Mouse (Mus musculus): ENCODE measurements at regions not wholly inside any gene's neighbourhood (a gene's known extent, or its start where the extent isn't known, plus 50 kb on each side); places are given as distances from the start of the nearest gene placed in this dataset.

DNA sequence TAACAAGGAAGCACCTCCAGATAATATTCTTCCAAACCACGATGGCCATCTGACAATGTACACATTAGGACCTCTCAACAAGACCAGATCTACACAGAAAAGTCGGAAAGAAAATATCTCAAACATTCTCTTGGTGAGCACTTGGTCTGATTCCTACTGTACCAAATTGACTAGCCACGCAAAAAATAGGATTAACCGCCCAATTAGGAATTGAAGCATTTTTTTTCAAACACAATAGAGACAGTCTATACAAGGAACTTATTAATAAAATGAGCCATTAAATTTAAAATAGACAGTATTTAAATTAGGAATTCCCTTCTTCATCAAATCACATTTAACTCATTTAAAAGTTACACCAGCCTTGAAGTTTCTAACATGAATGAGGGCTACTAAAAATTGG lies 655.0 kb downstream of the Car8 start:
- 79% methylated on average over 4 of the region's 4 CpGs for WGBS
- H3K4me1 ChIP-seq (ENCODE audit: control insufficient read depth in 2 of 2, insufficient read depth in 2 of 2, low read length in 2 of 2) = no peaks in the 10 kb centered on the region

DNA sequence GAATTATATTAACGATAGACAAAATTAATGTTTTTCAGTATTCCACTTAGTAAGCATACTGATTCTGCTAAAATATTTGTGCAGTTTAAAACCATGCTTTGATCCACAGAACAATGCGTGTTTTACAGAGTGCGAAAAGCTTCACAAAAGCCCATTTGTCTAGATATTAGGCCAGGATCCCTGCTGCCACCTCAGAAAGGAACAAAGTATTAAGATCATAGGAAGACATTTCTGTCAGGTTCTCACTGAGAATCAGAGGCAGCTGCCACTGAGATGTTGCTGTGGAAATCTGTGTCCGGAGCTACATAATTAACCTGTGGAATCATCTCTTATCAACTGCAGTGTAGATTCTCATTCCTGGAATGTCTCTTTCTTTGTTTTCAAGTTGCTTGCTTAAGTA lies 656.9 kb downstream of the Car8 start:
- WGBS = 77% methylated on average over 4 of the region's 4 CpGs
- H3K27ac ChIP-seq (replicated peaks in 1 of 2; ENCODE audit: control insufficient read depth in 1 of 2, insufficient read depth in 1 of 2, low read depth in 2 of 2, low read length in 2 of 2) = no peak overlapping the region

More for the DNA sequence above, 655.0 kb downstream of the Car8 start:
- no peaks in the 10 kb centered on the region for H3K27me3 ChIP-seq (ENCODE audit: control insufficient read depth, insufficient read depth, low read length)
- ATAC-seq (ENCODE audit: insufficient number of reproducible peaks, insufficient read depth, low FRiP score, low read depth) = no peak
- H3K9ac ChIP-seq (ENCODE audit: low read length) = no peak overlapping the region
- H3K9me3 ChIP-seq (ENCODE audit: control insufficient read depth, low read length) = no peaks in the 10 kb centered on the region
- no peaks in the 10 kb centered on the region for H3K36me3 ChIP-seq (ENCODE audit: control insufficient read depth, insufficient read depth, low read length)
- no peak overlapping the region for H3K4me2 ChIP-seq (ENCODE audit: low read length)
- no peak overlapping the region for H3K27ac ChIP-seq (replicated peaks in 1 of 2; ENCODE audit: control insufficient read depth in 1 of 2, insufficient read depth in 1 of 2, low read depth in 2 of 2, low read length in 2 of 2)
- no peak overlapping the region for H3K4me3 ChIP-seq (ENCODE audit: control insufficient read depth in 1 of 2, insufficient read depth in 1 of 2, low read depth in 1 of 2, low read length in 2 of 2)

DNA sequence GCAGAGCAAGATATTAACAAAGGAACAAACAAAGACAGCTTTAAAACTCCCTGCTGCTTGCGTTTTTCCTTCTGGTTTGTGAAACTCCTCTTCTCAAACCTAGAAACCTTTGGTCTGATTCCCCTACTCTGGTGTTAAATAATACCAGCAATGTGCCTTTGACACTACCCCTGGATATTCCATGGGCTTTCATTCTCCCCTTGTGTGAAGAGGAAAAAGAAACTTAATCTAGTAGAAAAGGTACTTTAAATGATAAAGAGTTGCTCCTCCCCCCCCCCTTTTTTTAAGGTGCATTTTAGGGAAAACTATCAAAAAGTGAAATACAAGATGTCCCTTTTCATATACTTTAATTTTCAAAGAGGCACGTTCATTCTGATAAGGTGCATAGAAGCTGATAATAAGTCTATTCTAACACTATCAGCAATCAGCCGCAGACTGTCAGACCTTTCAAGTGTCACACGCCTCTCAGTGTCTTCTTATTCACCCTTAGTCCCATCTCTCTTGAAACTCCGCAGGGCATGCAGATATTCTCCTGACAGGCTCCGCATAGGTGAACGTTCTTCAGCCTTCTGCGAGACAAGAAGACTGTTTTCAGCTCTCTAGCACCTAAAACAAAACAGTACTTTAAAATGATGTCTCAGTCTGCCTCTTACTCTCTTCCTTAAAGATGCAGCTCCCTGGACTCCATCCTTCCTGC lies 657.5 kb downstream of the Car8 start:
- Histone ChIP-seq H3K4me2 (ENCODE audit: low read length) (no peak overlapping the region), H3K9ac (ENCODE audit: low read length) (no peak overlapping the region), H3K27ac (replicated peaks in 1 of 2; ENCODE audit: control insufficient read depth in 1 of 2, insufficient read depth in 1 of 2, low read depth in 2 of 2, low read length in 2 of 2) (no peak overlapping the region), H3K27me3 (ENCODE audit: control insufficient read depth, insufficient read depth, low read length) (no peaks in the 10 kb centered on the region), H3K9me3 (ENCODE audit: control insufficient read depth, low read length) (no peaks in the 10 kb centered on the region), H3K4me3 (ENCODE audit: control insufficient read depth in 1 of 2, insufficient read depth in 1 of 2, low read depth in 1 of 2, low read length in 2 of 2) (no peak overlapping the region), H3K36me3 (ENCODE audit: control insufficient read depth, insufficient read depth, low read length) (no peaks in the 10 kb centered on the region), H3K4me1 (ENCODE audit: control insufficient read depth in 2 of 2, insufficient read depth in 2 of 2, low read length in 2 of 2) (no peaks in the 10 kb centered on the region)
- 32% methylated on average over 8 of the region's 8 CpGs for WGBS
- ATAC-seq (ENCODE audit: insufficient number of reproducible peaks, insufficient read depth, low FRiP score, low read depth) = no peak

More for the DNA sequence above, 656.9 kb downstream of the Car8 start:
- Histone ChIP-seq H3K36me3 (ENCODE audit: control insufficient read depth, insufficient read depth, low read length) (no peaks in the 10 kb centered on the region), H3K9me3 (ENCODE audit: control insufficient read depth, low read length) (no peaks in the 10 kb centered on the region), H3K27me3 (ENCODE audit: control insufficient read depth, insufficient read depth, low read length) (no peaks in the 10 kb centered on the region), H3K9ac (ENCODE audit: low read length) (no peak overlapping the region), H3K4me2 (ENCODE audit: low read length) (no peak overlapping the region), H3K4me1 (ENCODE audit: control insufficient read depth in 2 of 2, insufficient read depth in 2 of 2, low read length in 2 of 2) (no peaks in the 10 kb centered on the region), H3K4me3 (ENCODE audit: control insufficient read depth in 1 of 2, insufficient read depth in 1 of 2, low read depth in 1 of 2, low read length in 2 of 2) (no peak overlapping the region)
- ATAC-seq (ENCODE audit: insufficient number of reproducible peaks, insufficient read depth, low FRiP score, low read depth) = no peak

DNA sequence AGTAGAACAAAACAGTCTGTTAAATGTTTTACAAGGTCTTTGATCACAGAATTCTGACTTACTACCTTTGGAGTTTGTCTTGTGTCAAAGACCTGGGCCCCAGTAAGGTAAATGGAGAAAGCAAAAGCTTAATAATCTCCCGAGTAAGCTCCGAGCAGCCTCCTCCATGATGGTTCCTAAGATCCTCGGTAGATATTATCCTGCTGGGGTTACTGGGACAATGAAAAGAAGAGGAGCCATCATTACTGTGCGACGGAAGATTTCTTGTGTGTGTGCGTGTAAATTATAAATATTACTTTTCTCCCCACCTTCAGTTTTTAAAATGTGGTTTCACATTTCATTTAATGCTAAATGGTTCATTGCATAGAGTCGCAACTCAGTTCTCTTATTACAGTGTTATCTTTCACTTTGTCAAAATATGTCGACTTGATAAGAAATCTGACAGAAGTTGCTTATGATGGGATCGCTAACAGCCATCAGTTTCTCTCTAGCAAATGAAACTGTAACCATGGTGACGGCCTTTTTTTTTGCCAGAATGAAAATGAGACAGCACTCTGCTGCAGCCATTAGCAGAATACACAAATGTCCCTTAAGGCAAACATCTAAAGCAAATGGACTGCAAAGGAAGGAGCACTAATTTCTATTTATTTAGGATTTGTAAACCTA lies 658.2 kb downstream of the Car8 start:
- Histone ChIP-seq H3K36me3 (ENCODE audit: control insufficient read depth, insufficient read depth, low read length) (no peaks in the 10 kb centered on the region), H3K4me3 (ENCODE audit: control insufficient read depth in 1 of 2, insufficient read depth in 1 of 2, low read depth in 1 of 2, low read length in 2 of 2) (no peak overlapping the region), H3K27ac (replicated peaks in 1 of 2; ENCODE audit: control insufficient read depth in 1 of 2, insufficient read depth in 1 of 2, low read depth in 2 of 2, low read length in 2 of 2) (no peak overlapping the region), H3K27me3 (ENCODE audit: control insufficient read depth, insufficient read depth, low read length) (no peaks in the 10 kb centered on the region), H3K9ac (ENCODE audit: low read length) (no peak overlapping the region), H3K4me2 (ENCODE audit: low read length) (no peak overlapping the region), H3K4me1 (ENCODE audit: control insufficient read depth in 2 of 2, insufficient read depth in 2 of 2, low read length in 2 of 2) (no peaks in the 10 kb centered on the region), H3K9me3 (ENCODE audit: control insufficient read depth, low read length) (no peaks in the 10 kb centered on the region)
- no peak for ATAC-seq (ENCODE audit: insufficient number of reproducible peaks, insufficient read depth, low FRiP score, low read depth)
- WGBS = 81% methylated on average over 10 of the region's 10 CpGs

DNA sequence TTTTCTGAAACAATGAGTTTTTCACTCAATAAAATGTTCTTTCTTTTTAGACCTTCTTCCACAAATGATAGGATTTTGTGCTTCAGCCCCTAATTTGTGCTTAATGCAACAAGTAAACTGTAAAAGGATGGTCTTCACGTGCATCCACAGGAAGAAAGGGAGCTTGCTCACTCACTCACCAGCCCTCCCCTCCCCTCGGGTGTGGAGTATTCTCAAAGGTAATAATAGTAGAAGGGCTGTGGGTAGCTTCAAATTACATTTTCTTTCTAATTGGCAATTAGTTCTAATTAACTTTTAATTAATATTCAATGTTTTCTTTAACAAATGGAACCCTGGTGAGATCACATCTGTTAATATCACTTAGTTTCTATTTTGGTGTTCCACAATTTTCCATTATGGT lies 664.8 kb downstream of the Car8 start:
- Histone ChIP-seq H3K4me1 (ENCODE audit: control insufficient read depth in 2 of 2, insufficient read depth in 2 of 2, low read length in 2 of 2) (no peaks in the 10 kb centered on the region), H3K4me3 (ENCODE audit: control insufficient read depth in 1 of 2, insufficient read depth in 1 of 2, low read depth in 1 of 2, low read length in 2 of 2) (no peak overlapping the region), H3K4me2 (ENCODE audit: low read length) (no peak overlapping the region), H3K9me3 (ENCODE audit: control insufficient read depth, low read length) (no peaks in the 10 kb centered on the region), H3K27me3 (ENCODE audit: control insufficient read depth, insufficient read depth, low read length) (no peaks in the 10 kb centered on the region), H3K27ac (replicated peaks in 1 of 2; ENCODE audit: control insufficient read depth in 1 of 2, insufficient read depth in 1 of 2, low read depth in 2 of 2, low read length in 2 of 2) (no peak overlapping the region), H3K36me3 (ENCODE audit: control insufficient read depth, insufficient read depth, low read length) (no peaks in the 10 kb centered on the region), H3K9ac (ENCODE audit: low read length) (no peak overlapping the region)
- ATAC-seq (ENCODE audit: insufficient number of reproducible peaks, insufficient read depth, low FRiP score, low read depth) = no peak
- WGBS = 58% methylated on average over 2 of the region's 2 CpGs

DNA sequence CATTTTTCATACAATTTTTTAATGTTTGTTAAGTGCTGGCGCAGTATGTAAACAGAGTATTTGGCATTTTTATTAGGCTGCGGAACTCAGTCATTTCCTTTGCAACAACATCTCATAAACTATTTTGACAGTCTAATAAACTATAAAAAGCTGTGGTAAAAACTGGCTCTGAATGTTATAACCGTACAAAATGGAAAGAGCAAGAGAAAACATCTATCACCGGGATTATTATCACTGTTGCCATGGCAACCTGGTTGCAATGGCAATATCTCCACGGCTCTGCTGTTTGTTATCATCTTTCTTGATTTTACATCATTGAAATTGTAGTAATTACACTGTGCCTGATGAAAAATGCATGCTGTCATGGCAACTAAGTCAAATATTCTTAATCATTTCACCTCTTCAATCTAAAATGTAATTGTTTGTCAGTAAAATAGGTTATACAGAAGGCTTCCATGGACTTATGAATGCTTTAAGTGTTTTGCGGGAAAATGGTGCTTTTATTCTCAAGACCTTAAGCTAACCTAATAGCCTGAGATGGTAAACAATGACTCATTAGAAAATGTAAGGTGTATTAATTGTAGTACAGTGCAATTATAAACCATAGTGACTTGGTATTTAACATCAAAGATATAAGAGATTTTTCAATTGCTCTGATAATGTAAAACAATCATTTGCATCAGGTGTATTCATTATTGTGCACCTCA lies 671.0 kb downstream of the Car8 start:
- H3K9me3 ChIP-seq (ENCODE audit: control insufficient read depth, low read length) = no peaks in the 10 kb centered on the region
- H3K4me1 ChIP-seq (ENCODE audit: control insufficient read depth in 2 of 2, insufficient read depth in 2 of 2, low read length in 2 of 2) = no peaks in the 10 kb centered on the region
- H3K4me3 ChIP-seq (ENCODE audit: control insufficient read depth in 1 of 2, insufficient read depth in 1 of 2, low read depth in 1 of 2, low read length in 2 of 2) = no peak overlapping the region
- H3K4me2 ChIP-seq (ENCODE audit: low read length) = no peak overlapping the region
- 72% methylated on average over 6 of the region's 6 CpGs for WGBS
- no peak overlapping the region for H3K27ac ChIP-seq (replicated peaks in 1 of 2; ENCODE audit: control insufficient read depth in 1 of 2, insufficient read depth in 1 of 2, low read depth in 2 of 2, low read length in 2 of 2)
- H3K36me3 ChIP-seq (ENCODE audit: control insufficient read depth, insufficient read depth, low read length) = no peaks in the 10 kb centered on the region
- H3K9ac ChIP-seq (ENCODE audit: low read length) = no peak overlapping the region
- H3K27me3 ChIP-seq (ENCODE audit: control insufficient read depth, insufficient read depth, low read length) = no peaks in the 10 kb centered on the region
- no peak for ATAC-seq (ENCODE audit: insufficient number of reproducible peaks, insufficient read depth, low FRiP score, low read depth)

DNA sequence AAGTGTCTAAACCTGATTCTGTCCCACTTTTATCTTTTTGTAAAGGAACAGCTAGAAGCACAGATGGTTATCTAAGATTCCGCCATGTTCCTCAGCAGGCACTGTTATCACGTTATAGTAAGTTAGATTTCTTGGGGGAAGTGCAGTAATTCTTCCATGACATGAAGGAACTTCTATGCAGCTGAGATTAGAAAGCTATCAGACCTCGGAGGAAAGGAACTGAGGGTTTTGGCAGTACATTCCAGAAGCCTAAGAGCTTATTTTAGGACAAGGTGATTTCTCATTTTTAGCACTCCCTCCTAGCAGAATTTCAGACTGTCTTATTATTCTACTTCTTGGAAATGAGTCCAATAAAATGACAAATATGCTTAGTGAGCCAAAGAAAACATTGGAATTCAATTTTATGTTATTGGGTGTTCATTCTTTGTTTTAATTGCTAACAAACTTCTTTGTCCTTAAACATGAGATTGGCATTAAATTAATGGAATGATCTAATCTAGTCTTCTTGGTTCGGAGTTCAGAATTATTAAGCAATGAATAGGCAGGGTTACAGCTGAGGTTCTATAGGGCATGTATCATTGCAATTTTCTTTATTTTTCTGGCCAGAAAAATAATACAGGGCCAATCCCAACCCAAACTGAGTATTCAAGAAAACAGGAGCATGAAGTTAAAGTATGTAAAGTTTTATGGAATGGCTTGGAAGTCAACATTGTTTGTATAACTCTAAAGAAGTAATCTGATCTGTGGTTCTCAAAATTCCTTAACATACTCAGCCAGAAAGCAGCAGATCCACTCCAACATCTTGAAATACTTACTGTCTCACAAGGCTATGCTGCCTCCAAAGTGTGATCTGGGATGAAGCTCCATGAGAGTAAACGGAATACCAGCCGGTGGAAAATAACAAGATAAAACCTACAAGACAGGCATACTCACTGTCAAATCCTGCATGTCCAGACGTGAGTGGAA lies 678.7 kb downstream of the Car8 start:
- Histone ChIP-seq H3K9me3 (ENCODE audit: control insufficient read depth, low read length) (no peaks in the 10 kb centered on the region), H3K4me3 (ENCODE audit: control insufficient read depth in 1 of 2, insufficient read depth in 1 of 2, low read depth in 1 of 2, low read length in 2 of 2) (no peak overlapping the region), H3K36me3 (ENCODE audit: control insufficient read depth, insufficient read depth, low read length) (no peaks in the 10 kb centered on the region), H3K9ac (ENCODE audit: low read length) (no peak overlapping the region), H3K4me2 (ENCODE audit: low read length) (no peak overlapping the region), H3K4me1 (ENCODE audit: control insufficient read depth in 2 of 2, insufficient read depth in 2 of 2, low read length in 2 of 2) (no peaks in the 10 kb centered on the region), H3K27me3 (ENCODE audit: control insufficient read depth, insufficient read depth, low read length) (no peaks in the 10 kb centered on the region), H3K27ac (replicated peaks in 1 of 2; ENCODE audit: control insufficient read depth in 1 of 2, insufficient read depth in 1 of 2, low read depth in 2 of 2, low read length in 2 of 2) (no peak overlapping the region)
- no peak for ATAC-seq (ENCODE audit: insufficient number of reproducible peaks, insufficient read depth, low FRiP score, low read depth)
- 51% methylated on average over 7 of the region's 7 CpGs for WGBS

Measured in heart, embryonic 14.5 days (tissue).